Mouse (Mus musculus): ENCODE measurements at regions not wholly inside any gene's neighbourhood (a gene's known extent, or its start where the extent isn't known, plus 50 kb on each side); places are given as distances from the start of the nearest gene placed in this dataset.

DNA sequence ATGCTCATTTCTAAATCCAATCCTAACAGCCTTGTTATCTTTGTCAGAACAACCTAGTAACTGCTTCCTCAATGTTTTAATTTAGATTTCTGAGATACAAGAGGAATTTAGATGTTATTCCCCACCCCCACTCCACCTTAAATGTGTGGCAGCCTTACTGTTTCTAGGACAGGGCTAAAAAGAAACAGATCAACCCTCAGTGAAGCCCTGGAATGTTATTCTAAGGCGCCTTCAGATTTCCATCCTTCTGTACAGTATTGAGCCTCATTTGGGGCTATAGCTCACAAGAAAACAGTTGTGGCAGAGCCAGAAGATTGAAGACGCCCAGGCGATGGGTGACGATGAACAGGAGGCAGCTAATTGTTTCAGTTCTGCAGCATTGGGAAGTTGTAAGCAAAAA, 271.7 kb downstream of the Inhba start:
- no peak overlapping the region for H3K27ac ChIP-seq (ENCODE audit: control insufficient read depth, insufficient read depth, low read depth, low read length, poor library complexity)
- H3K4me3 ChIP-seq (replicated peaks; ENCODE audit: control insufficient read depth, low read depth, low read length): no peak overlapping the region
- WGBS: 82% methylated on average over 4 of the region's 4 CpGs
- no peaks in the 10 kb centered on the region for H3K4me1 ChIP-seq (ENCODE audit: control insufficient read depth, insufficient read depth, low read length)
- TF ChIP-seq POLR2A (IDR thresholded peaks at IDR 0.05; ENCODE audit: borderline replicate concordance, control insufficient read depth, low read depth, low read length) (no peak), CTCF (IDR thresholded peaks at IDR 0.05; ENCODE audit: control insufficient read depth, insufficient read depth, low read length) (no peak)

DNA sequence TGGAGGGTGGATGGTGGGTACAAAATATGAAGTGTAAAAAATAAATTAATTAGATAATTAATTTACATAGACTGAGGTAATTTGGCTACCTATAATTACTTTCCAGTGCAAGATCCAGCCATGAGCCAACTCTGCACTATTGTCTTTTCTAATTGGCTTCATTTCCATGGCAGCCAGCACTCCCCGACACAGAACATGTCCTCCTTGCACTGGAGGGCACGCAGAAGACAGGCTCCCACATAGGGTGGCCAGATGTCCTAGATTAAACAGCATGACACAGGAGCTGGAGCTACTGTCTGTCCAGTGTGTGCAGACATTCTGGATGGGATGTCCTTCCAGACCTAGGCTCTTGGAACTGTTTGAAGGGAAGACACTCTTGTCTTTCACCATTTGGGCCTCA, 278.0 kb downstream of the Inhba start:
- TF ChIP-seq CTCF (IDR thresholded peaks at IDR 0.05; ENCODE audit: control insufficient read depth, insufficient read depth, low read length): no peak
- Histone ChIP-seq H3K27ac (ENCODE audit: control insufficient read depth, insufficient read depth, low read depth, low read length, poor library complexity) (no peak overlapping the region), H3K4me1 (ENCODE audit: control insufficient read depth, insufficient read depth, low read length) (no peaks in the 10 kb centered on the region), H3K4me3 (replicated peaks; ENCODE audit: control insufficient read depth, low read depth, low read length) (no peak overlapping the region)
- WGBS: 90% methylated on average over 2 of the region's 2 CpGs

DNA sequence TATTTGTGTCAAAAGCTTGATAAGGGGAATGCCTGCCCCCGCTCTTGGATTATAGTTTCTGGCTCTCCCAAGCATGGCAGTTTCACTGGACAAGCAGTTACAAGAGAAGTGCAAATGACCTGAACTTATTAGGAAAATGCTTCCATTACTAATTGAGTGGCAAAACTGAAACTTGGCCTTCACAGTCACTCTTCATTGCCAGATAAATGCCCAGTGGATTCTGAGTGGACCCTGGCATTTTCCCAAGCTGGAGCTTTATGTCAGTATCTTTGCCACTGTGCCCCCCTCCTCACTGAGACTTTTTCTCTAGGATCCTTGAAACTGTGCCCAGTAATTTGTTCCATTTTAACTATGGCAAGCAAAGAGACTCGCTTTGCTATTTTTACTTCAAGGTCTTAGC, 279.1 kb downstream of the Inhba start:
- Histone ChIP-seq H3K4me1 (ENCODE audit: control insufficient read depth, insufficient read depth, low read length) (no peaks in the 10 kb centered on the region; the same call in 1 of the 2 replicates), H3K27ac (ENCODE audit: control insufficient read depth, insufficient read depth, low read depth, low read length, poor library complexity) (no peak overlapping the region), H3K4me3 (replicated peaks; ENCODE audit: control insufficient read depth, low read depth, low read length) (no peak overlapping the region)
- TF ChIP-seq CTCF (IDR thresholded peaks at IDR 0.05; ENCODE audit: control insufficient read depth, insufficient read depth, low read length) (no peak), POLR2A (IDR thresholded peaks at IDR 0.05; ENCODE audit: borderline replicate concordance, control insufficient read depth, low read depth, low read length) (no peak)
- 75% methylated on average over 2 of the region's 2 CpGs for WGBS

DNA sequence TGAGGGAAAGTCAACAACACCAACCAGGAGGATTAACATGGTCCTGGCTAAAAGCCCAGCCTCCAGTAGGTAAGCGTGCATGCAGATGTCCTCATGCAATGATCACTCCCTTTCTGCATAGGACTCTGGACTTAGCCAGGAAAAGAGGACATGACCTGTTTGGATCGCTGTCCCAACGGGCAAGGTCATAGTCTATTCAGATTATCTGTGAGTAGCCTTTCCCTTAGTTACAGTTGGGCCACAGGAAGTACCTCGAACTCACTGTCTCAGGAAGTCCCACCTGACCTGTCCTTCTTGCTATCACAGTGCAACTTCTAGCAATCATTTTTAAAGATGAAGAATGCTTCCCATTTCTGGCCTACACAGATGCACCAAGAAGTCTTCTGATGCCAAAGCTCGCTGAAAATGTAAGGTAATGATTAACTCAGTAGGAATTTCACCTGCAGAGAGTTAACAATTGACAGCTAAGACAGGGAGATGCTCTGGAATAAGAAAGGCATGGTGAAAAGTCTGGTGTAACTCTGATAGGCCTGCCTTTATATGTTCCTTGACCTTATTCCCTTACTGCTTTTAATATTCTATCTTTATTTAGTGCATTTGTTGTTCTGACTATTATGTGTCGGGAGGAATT, 280.1 kb downstream of the Inhba start:
- 76% methylated on average over 6 of the region's 6 CpGs for WGBS
- TF ChIP-seq CTCF (IDR thresholded peaks at IDR 0.05; ENCODE audit: control insufficient read depth, insufficient read depth, low read length) (no peak), POLR2A (IDR thresholded peaks at IDR 0.05; ENCODE audit: borderline replicate concordance, control insufficient read depth, low read depth, low read length) (no peak)
- no peaks in the 10 kb centered on the region; the same call in 1 of the 2 replicates for H3K4me1 ChIP-seq (ENCODE audit: control insufficient read depth, insufficient read depth, low read length)
- no peak overlapping the region for H3K27ac ChIP-seq (ENCODE audit: control insufficient read depth, insufficient read depth, low read depth, low read length, poor library complexity)
- H3K4me3 ChIP-seq (replicated peaks; ENCODE audit: control insufficient read depth, low read depth, low read length): no peak overlapping the region

DNA sequence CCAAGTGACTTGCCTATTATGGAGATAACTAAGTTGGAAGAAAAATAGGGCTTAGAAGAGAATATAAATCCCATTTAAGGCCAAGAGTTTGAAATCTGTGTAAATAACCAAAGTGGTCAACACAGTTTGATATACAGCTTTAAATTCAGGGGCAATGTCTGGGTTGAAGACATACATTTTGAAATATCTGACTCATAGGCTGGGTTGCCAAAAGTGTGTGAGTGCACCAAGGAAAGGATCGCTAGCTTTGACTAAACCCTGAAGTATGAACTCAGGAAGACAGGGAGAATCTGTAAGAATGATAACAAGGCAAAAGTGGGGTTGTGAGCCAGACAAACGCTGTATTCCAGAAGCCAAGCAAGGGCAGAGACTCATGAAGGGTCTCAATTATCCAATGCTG, 288.1 kb downstream of the Inhba start:
- TF ChIP-seq CTCF (IDR thresholded peaks at IDR 0.05; ENCODE audit: control insufficient read depth, insufficient read depth, low read length) (no peak), POLR2A (IDR thresholded peaks at IDR 0.05; ENCODE audit: borderline replicate concordance, control insufficient read depth, low read depth, low read length) (no peak)
- H3K4me3 ChIP-seq (replicated peaks; ENCODE audit: control insufficient read depth, low read depth, low read length): no peak overlapping the region

DNA sequence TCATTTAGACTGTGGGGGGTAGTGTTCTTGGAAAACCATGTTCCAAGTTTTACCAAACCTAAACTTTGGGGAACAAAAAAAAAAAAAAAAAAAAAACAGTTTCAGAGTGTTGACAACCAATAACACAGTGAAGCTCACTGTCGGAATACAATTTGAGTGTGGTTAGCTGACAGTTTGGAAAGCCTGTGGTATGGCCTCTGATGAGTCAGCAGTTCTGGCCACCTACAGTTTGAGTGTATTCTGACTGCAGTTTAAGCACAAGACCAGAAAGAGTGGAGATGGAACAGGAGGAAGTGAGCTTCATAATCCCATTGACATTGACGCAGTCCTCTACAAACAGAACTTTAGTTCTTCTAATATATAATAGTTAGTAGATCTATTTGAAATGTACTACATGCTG, 303.0 kb downstream of the Inhba start:
- no peaks in the 10 kb centered on the region; the same call in 1 of the 2 replicates for H3K4me1 ChIP-seq (ENCODE audit: control insufficient read depth, insufficient read depth, low read length)
- 11% methylated on average over 2 of the region's 2 CpGs for WGBS
- no peak overlapping the region for H3K27ac ChIP-seq (ENCODE audit: control insufficient read depth, insufficient read depth, low read depth, low read length, poor library complexity)
- no peak overlapping the region for H3K4me3 ChIP-seq (replicated peaks; ENCODE audit: control insufficient read depth, low read depth, low read length)
- no peak for TF ChIP-seq POLR2A (IDR thresholded peaks at IDR 0.05; ENCODE audit: borderline replicate concordance, control insufficient read depth, low read depth, low read length)
- no peak for TF ChIP-seq CTCF (IDR thresholded peaks at IDR 0.05; ENCODE audit: control insufficient read depth, insufficient read depth, low read length)

More for the DNA sequence above, 288.1 kb downstream of the Inhba start:
- WGBS: 73% methylated on average over 2 of the region's 2 CpGs
- no peak overlapping the region for H3K27ac ChIP-seq (ENCODE audit: control insufficient read depth, insufficient read depth, low read depth, low read length, poor library complexity)
- H3K4me1 ChIP-seq (ENCODE audit: control insufficient read depth, insufficient read depth, low read length): no peaks in the 10 kb centered on the region; the same call in 1 of the 2 replicates

DNA sequence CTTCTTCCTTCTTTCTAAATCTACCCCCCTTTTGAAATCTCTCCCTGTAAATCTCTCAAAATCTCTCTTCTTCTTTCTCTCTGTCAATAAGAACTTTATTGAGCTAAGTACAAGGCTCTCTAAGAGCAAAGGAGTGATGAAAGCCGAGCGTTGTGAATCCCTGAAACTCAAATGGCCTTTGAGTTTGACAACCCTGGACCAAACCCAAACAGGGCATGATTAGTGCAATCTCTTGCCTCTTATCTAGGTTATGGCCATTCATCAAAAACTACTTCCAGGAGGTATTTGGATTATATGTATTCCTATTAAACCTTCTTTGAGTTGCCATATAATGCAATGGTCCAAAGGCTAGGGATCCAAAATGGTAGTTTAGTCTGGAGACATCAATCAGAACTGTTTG, 304.0 kb downstream of the Inhba start:
- Histone ChIP-seq H3K27ac (ENCODE audit: control insufficient read depth, insufficient read depth, low read depth, low read length, poor library complexity) (no peak overlapping the region), H3K4me3 (replicated peaks; ENCODE audit: control insufficient read depth, low read depth, low read length) (no peak overlapping the region), H3K4me1 (ENCODE audit: control insufficient read depth, insufficient read depth, low read length) (no peaks in the 10 kb centered on the region; the same call in 1 of the 2 replicates)
- TF ChIP-seq POLR2A (IDR thresholded peaks at IDR 0.05; ENCODE audit: borderline replicate concordance, control insufficient read depth, low read depth, low read length): no peak
- TF ChIP-seq CTCF (IDR thresholded peaks at IDR 0.05; ENCODE audit: control insufficient read depth, insufficient read depth, low read length): no peak
- WGBS: 87% methylated on average over 2 of the region's 2 CpGs

DNA sequence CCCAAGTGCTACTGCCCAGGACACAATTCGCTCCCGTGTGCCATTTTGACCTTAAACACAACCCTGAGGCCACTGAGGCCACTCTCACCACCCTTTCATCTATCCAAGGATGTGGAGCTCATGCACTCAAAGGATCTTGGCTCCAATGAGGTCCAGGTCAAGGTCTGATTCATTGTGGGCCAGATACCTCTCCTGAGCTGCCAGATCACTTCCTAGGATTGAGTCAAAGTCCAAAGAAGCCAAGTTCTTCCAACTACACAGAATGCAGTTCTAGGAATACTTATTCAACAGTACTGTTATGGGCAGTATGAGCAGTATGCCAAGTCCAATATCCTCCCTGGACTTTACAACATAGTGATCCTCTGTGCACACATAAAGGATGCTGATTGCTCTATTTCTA, 304.9 kb downstream of the Inhba start:
- Histone ChIP-seq H3K4me3 (replicated peaks; ENCODE audit: control insufficient read depth, low read depth, low read length) (no peak overlapping the region), H3K4me1 (ENCODE audit: control insufficient read depth, insufficient read depth, low read length) (no peaks in the 10 kb centered on the region; the same call in 1 of the 2 replicates), H3K27ac (ENCODE audit: control insufficient read depth, insufficient read depth, low read depth, low read length, poor library complexity) (no peak overlapping the region)
- TF ChIP-seq CTCF (IDR thresholded peaks at IDR 0.05; ENCODE audit: control insufficient read depth, insufficient read depth, low read length) (no peak), POLR2A (IDR thresholded peaks at IDR 0.05; ENCODE audit: borderline replicate concordance, control insufficient read depth, low read depth, low read length) (no peak)
- 81% methylated on average over 2 of the region's 2 CpGs for WGBS

DNA sequence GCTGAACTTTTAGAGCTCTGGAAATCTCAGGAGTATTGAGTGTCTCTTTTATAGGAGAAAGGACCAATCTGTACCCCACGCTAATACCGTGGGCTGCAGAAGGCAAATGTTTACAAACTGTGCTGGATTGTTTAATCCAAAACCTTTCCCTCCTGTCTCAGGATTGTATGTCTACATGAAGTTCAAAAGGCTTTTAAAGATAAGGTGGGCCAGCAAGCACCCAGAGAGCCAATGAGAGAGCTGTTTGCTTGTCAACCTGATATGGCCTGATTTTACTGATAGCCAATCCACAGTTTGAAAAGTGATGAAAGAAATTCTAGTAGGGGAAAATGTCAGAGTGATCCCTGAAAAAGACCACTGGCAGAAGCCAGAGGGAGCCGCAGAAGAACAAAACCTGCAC, 305.8 kb downstream of the Inhba start:
- H3K4me3 ChIP-seq (replicated peaks; ENCODE audit: control insufficient read depth, low read depth, low read length): no peak overlapping the region
- 75% methylated on average over 3 of the region's 3 CpGs for WGBS

More for the DNA sequence above, 305.8 kb downstream of the Inhba start:
- no peak for TF ChIP-seq POLR2A (IDR thresholded peaks at IDR 0.05; ENCODE audit: borderline replicate concordance, control insufficient read depth, low read depth, low read length)
- TF ChIP-seq CTCF (IDR thresholded peaks at IDR 0.05; ENCODE audit: control insufficient read depth, insufficient read depth, low read length): no peak
- no peak overlapping the region for H3K27ac ChIP-seq (ENCODE audit: control insufficient read depth, insufficient read depth, low read depth, low read length, poor library complexity)
- no peaks in the 10 kb centered on the region; the same call in 1 of the 2 replicates for H3K4me1 ChIP-seq (ENCODE audit: control insufficient read depth, insufficient read depth, low read length)

All from bone marrow, adult 2 months (tissue).